Mouse (Mus musculus): ENCODE measurements around the gene Casq2.

Gene Casq2

DNA sequence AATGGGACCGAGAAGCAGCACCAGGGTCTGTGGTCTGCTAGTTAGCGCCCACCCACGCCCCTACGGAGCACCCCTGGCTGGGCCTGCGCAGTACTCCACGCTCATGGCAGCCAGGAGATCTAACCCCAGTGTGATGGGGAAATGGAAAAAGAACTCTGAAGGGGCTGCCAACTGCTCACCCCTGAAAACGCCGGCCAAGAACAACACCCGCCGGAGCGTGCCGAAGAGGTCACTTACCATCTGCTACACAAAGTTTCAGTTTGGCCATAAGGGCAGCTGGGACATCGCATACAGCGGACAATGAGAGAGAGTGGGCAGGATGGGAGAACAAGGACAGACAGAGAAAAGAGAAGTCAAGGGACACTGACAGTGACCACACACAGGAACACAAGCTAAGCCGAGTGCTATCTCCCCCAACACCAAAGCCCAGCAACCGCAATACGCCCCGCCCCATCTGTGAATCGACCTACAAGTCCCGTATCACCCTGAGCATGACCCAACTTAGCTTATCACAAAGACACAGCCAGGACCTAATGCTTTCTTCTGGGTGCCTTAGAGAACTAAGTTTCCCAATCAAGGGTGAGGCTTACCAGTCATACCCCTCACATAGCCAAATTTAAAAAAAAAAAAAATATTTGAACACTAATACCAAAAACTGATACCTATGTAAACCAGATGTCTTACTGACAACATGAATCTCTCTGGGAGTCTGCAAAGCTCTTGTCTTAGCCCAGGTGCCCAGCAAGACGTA lies 79.5 kb downstream of the Casq2 start:
- no peak for DNase-seq (ENCODE audit: low spot score)

- DNase-seq (ENCODE audit: low spot score): no peak
Observed at GRCm38 (mm10) chr3:102166287-102166620, 80.0 kb downstream of the Casq2 start.

DNA sequence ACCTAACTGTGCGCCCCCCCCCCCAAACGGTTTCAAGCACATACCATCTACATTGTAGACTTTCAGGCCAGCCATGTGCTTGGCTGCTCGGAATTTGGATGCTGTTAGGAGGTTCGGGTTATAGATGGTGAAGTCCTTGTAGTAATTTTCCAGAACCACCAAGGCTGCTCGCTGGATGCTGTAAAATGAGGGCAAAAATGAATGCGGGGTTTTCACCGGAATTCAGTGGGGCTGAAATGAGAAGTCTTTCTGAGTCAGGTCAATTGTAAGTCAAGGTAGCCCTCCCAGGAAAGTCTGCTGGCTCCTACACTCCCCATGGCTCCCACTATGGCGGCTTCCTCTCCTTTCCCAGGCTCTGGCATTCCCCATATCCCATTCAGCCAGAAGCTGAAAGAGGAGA lies 80.6 kb downstream of the Casq2 start:
- DNase-seq (ENCODE audit: low spot score): no peak

- DNase-seq (ENCODE audit: low spot score): no peak
Observed at GRCm38 (mm10) chr3:102167555-102168210, 81.5 kb downstream of the Casq2 start.

- peak; percentile 90 for DNase-seq (ENCODE audit: low spot score)
Observed at GRCm38 (mm10) chr3:102169197-102169905, 83.1 kb downstream of the Casq2 start.

DNA sequence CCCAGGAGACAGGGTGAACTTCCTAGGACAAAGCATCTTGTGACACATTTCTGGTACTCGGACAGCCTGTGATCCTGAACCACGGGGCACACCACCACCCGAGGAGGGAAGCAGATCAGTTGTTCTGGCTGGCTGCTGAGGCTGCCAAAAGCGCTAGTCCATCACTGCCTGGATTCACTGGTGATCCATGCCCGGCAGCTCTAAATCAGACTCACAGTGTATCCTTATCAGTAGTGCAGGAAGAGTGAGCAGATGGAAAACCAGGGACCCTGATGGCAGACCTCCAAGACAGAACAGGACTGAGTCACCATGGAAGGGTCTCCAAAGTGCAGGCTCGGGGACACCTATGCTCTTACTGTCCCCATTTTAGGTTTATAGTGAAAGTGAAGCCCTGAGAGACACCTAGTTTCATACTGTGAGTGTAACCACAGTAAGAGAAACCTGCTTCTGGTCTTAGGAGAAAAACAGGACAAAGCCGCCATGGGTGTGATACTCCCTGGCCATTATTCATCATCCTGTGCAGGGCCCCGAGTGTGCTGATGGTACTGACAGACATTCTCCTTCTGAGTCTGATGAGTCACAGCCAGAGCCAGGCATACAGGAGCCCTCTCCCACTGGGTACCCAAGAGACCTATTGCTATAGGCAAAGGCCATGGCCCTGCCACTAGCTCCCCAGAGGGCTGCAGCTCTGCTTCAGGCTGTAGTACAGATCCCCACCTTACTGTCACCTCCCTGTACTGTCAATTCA lies 88.1 kb downstream of the Casq2 start:
- DNase-seq (ENCODE audit: low spot score): no peak

- no peak for DNase-seq (ENCODE audit: low spot score)
Observed at GRCm38 (mm10) chr3:102175701-102176100, 89.5 kb downstream of the Casq2 start.

GRCm38 (mm10) chr3:102176116-102176515 lies 89.9 kb downstream of the Casq2 start:
- DNase-seq (ENCODE audit: low spot score): no peak

DNA sequence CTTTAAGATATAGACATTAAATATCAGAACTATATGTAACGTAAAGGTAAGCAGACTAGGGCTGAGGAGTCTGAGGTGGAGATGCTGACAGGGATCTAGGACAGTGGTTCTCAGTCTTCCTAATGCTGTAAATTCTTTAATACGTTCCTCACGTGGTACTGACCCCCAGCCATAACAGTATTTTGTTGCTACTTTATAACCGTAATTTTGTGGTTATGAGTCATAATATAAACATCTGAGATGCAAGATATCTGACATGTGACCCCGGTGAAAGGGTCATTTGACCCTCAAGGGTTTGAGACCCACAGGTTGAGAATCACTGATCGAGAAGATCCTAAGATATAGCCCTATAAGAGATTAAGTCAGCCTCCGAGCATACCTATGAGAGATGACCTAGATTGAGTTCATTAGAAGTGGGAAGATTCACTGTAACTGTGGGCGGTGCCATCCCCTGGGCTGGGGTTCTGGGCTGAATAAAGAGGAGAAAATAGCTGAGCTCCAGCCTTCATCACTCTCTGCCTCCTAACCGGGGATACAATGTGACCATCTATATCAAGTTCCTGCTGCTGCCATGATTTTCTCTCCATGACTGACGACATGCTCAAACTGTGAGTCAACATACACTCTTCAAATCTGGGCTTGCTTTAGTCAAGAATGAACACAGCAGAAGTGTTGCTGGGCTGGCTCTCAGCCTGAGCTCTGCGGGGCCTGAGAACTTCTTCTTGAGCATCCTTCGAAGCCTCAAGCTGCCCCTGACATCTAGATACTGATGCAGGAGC lies 91.8 kb downstream of the Casq2 start:
- no peak for DNase-seq (ENCODE audit: low spot score)

GRCm38 (mm10) chr3:102179869-102180268 lies 93.7 kb downstream of the Casq2 start:
- DNase-seq (ENCODE audit: low spot score): no peak

GRCm38 (mm10) chr3:102180746-102181145 lies 94.5 kb downstream of the Casq2 start:
- no peak for DNase-seq (ENCODE audit: low spot score)

GRCm38 (mm10) chr3:102181191-102181590 lies 95.0 kb downstream of the Casq2 start:
- no peak for DNase-seq (ENCODE audit: low spot score)

DNA sequence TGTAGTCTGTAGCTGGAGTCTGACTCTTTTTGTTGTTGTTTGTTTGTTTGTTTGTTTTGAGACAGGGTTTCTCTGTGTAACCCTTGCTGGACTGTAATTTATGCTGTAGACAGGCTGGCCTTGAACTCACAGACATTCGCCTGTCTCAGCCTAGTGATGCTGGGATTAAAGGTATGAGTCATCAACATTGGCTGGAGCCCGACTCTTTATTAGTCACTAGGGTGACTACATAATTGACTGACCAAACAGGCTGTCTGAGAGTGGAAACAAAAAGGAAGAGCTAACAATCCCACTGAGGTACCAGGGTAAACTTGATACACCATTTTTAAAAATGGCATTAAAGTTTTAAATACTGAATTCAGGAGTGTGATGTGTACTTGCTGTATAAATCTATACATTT lies 96.4 kb downstream of the Casq2 start:
- no peak for DNase-seq (ENCODE audit: low spot score)

- no peak for DNase-seq (ENCODE audit: low spot score)
Observed at GRCm38 (mm10) chr3:102184721-102185120, 98.5 kb downstream of the Casq2 start.

DNA sequence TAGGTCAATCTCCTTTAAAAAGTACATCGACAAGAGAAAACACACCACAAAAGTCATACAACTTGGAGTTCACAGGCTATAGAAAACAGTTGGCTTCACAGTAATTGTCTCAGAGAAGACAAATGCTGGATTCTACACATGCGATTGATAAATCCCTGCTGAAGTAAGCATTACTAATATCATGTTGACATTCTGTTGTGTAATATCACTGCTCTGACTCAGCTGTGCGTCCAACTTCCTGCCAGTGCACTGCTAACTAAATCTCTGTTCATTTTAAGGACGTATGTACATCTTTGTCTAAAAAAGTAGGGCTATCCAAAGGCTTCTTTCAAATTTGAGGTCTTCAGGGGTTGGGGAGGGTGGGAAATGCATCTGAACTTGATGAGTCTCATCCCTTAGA lies 101.2 kb downstream of the Casq2 start:
- no peak for DNase-seq (ENCODE audit: low spot score)

GRCm38 (mm10) chr3:102188972-102189371 lies 102.8 kb downstream of the Casq2 start:
- DNase-seq (ENCODE audit: low spot score): no peak

- no peak for DNase-seq (ENCODE audit: low spot score)
Observed at GRCm38 (mm10) chr3:102190015-102190414, 103.8 kb downstream of the Casq2 start.

- no peak for DNase-seq (ENCODE audit: low spot score)
Observed at GRCm38 (mm10) chr3:102190642-102191041, 104.4 kb downstream of the Casq2 start.

GRCm38 (mm10) chr3:102191575-102191974 lies 105.4 kb downstream of the Casq2 start:
- no peak for DNase-seq (ENCODE audit: low spot score)

GRCm38 (mm10) chr3:102192621-102193020 lies 106.4 kb downstream of the Casq2 start:
- DNase-seq (ENCODE audit: low spot score): no peak

DNA sequence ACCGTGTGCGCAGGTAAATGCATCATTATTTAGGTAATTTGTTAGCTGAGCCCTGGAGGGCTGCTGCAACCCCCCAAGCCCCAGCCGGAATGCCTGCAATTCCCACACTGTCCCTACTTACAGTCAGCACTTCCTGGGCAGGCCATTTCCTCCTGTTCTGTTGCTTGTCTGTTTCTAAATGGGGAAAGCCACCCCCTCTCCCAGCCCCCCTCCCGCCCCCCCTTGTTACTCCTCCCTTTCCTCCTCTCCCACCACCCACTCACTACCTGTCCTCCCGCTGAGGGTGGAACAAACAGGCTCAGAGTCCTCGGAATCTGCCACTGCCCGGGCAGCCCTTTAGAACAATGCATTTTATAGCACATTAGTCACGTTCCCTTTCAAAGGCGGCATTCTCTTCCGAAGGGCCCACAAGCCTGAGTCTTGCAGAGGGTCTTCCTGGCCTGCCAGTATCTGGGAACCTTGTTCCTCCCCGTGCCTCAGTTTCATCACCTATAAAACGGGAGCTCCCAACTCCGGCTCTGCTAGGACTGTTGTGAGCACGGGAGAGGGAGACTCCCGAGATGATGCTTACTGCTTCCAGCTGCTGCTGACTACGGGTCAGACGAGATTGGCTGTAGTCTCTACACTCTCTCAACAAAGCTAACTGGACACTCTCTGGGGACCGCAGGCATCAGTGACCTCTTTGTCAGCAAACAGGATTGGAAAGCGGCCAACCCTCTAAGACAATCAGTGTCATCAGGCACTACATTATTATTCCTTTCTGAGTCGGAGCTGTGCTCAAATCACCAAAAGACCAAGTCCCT lies 107.5 kb downstream of the Casq2 start:
- no peak for DNase-seq (ENCODE audit: low spot score)
